Mouse (Mus musculus): Measurements from ENCODE around the gene Sfpq.
A peak's percentile ranks its signal among the peaks of the same experiment; 100 is the strongest.
"Not testable (repeated sequence)": the region's sequence is repeated elsewhere in the genome, so short reads cannot be mapped to it uniquely, and the experiment has no call there.

Sfpq gene

GRCm38 (mm10) chr4:127021151-127021945, at the start of gene Sfpq:
Sfpq (plus strand) TSS chr4:127021324.
- DNase-seq = peak; percentile 100

GRCm38 (mm10) chr4:126977467-126977866, 43.7 kb upstream of the Sfpq start:
- peak; percentile 47 for DNase-seq

DNA sequence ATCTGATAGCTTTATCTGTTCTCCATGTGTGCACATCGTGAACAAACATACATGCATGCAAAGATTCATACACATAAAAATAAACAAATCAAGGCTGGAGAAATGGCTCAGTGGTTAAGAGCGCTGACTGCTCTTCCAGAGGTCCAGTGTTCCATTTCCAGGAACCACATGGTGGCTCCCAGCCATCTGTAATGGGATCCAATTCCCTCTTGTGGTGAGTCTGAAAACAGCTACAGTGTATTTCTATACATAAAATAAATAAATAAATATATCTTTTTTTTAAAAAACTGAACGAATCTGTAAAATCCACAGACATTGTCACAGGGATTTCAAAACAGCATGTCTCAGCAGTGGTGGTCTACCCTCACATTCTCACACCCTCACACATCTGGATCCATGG, 42.4 kb upstream of the Sfpq start:
- DNase-seq = no peak

DNA sequence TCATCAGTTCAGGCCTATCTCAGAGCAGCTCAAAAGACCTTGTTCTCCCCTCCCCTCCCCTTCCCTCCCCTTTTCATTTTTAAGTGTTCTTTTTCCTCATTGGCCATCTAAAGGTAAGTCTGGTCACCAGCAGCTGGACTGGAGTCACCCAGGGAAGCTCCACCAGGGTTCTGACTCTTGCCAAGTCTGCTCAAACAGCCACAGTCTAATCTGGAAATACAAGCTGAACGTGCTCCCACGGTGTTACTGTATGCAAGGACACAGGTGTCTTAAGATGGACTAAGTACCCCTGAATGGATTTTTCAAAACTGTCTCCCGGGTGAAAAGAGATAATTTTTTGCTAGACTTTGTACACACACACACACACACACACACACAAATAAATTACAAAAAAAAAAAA, 37.8 kb upstream of the Sfpq start:
- no peak for DNase-seq

GRCm38 (mm10) chr4:126983736-126984525, 37.2 kb upstream of the Sfpq start:
- not testable (repeated sequence) for DNase-seq

DNA sequence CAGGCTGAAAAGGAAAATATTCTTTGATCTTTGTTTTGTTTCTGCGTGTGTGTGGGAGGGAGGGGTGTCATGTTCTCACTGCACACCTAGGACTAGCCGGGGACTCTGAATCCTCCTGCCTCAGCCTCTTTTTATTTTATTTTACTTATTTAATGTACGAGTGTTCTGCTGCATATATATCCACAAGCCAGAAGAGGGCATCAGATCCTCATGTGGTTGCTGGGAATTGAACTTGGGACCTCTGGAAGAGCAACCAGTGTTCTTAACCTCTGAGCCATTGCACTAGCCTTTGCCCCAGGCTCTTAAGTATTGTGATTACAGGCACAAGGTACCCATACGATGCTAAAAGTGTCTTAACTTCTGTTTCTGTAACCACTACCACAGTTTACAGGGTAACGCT, 34.4 kb upstream of the Sfpq start:
- DNase-seq = no peak

- DNase-seq = no peak
Measured at GRCm38 (mm10) chr4:126988503-126988902, 32.6 kb upstream of the Sfpq start.

DNA sequence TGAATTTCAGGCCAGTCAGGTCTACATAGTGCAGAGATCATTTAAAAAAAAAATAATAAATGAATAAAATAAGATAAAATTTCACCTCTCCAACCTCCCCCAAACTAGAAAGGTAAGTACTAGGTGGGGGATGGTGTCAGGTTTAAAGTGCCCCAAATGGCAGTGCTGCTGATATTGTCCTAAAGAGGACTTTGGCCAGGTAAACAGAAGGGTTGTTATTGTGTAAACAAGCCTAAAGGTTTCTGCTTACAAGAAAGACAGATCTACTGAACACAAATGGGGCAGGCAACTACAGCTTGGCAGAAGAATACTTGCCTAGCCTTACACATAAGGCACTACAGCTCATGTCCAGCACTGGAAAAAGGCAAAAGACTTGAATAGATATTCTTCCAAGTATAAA, 30.6 kb upstream of the Sfpq start:
- DNase-seq = no peak

GRCm38 (mm10) chr4:126992356-126992755, 28.8 kb upstream of the Sfpq start:
- peak; percentile 42 for DNase-seq

DNA sequence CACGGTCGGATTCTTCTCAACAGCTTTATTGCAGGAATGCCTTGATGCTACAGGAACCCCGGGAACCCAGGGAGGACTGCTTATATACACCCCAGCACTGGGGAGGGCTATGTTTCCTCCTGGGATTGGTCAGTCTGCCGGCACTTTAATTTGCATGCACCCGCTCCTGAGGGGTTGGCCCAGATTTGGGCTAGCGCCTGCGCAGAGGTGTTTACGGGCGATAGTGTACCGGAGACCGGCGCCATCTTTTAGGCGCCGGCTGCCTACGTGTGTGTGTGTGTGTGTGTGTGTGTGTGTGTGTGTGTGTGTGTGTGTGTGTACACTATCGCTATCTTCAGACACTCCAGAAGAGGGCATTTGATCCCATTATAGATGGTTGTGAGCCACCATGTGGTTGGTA, 21.8 kb upstream of the Sfpq start:
- not testable (repeated sequence) for DNase-seq

DNA sequence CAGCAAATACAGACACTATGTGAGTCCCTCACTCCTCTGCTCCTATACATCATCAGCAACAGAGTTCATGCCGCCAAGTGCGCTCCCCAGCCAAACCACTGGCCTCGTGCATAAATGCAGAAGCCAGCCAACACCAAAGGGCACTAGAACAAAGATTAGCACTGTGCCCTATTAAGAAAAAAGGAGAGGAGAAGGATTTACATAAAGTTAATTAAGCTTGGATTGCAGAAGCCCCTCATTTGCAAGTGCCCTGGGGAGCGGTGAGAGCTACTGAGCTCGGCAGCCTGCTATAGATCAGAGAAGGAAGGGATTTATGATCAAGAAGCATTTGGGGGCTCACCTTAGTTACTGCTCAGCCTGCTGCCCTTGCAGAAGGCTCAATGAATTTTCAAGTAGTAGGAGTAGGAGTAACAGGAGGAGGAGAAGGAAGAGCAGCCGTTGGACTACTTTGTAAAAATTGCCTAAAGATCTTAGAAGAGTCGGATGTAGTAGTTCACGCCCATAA, 20.5 kb upstream of the Sfpq start:
- no peak for DNase-seq

- no peak for DNase-seq
Measured at GRCm38 (mm10) chr4:127004384-127004783, 16.7 kb upstream of the Sfpq start.

DNA sequence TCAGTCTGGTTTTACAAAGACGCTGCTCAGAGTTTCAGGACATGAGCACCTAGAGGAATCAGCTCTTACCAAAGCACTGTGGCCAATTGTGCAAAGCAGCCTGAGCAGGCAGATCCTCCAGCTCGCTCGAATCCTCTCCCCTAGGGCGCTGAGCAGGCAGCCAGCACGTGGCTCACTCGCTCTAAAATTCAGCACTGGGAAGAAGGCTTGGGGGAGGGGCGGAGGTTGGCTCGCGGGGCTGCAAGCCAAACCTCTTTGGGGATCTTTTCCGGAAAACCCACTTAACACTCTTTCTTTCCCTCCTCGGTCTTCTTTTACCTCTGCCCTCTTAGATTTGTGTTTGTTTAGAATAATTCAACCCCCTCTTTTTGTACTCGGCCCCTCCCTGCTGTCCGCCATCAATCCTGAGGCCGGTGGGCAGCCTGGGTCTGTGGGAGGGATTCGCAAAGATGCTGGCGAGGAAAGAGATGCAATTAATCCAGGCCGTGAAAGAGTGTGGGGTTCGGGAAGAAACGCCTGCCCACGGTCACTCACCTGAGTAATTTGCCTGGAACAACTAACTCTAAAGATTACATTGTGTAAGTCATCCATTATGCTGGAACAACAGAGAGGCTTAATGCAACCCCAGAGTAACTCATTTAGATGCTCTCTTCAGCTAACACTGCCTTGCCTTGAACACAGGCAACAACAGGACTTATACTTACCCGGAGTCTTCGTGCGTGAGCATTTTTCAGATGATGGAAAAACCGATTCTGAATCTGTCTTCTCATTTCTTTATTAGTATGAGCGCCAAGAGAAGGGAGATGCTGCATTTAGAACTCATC, 15.8 kb upstream of the Sfpq start:
- DNase-seq = peak; percentile 30

DNA sequence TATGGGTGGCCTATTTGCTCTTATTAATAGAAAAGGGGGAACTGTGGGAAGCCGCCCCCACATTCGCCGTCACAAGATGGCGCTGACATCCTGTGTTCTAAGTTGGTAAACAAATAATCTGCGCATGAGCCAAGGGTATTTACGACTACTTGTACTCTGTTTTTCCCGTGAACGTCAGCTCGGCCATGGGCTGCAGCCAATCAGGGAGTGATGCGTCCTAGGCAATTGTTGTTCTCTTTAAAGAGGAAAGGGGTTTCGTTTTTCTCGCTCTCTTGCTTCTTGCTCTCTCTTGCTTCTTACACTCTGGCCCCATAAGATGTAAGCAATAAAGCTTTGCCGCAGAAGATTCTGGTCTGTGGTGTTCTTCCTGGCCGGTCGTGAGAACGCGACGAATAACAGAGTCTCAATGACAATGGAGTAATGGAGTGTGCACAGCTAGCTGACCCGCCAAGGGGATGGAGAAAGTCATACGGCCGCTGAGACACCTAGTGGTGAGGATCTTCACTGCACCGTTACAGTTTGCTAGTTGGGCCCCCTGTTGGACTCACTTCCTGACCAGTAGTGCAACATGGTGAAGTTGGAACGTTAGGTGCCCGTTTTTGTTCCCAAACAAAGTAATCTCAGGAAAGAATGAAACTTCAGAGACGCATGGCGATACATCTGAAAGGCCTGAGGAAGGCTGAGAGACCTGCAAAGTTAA, 5.7 kb upstream of the Sfpq start:
- peak; percentile 87 for DNase-seq

DNA sequence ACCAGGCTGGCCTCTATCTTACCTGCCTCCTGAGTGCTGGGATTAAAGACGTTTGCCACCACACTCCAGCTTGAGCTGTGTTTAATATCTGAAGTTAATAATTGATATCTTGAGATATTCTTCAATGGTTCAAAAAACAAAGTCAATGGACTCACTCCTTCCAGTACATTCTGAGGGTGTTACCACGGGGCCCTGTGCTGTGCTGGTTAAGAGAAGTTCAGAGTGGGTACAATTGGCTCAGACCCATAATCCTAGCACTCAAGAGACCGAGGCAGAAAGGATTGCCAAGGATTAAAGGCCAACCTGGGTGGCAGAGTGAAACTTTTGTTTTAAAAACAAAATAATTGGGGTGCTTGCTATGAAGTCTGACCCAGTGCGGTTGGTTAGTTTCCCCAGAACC, 4.8 kb upstream of the Sfpq start:
- DNase-seq = no peak

GRCm38 (mm10) chr4:127020411-127021150, 543 bp upstream of the Sfpq start:
- DNase-seq = no peak

GRCm38 (mm10) chr4:127021989-127022626, 984 bp downstream of the Sfpq start:
- peak; percentile 87 for DNase-seq

DNA sequence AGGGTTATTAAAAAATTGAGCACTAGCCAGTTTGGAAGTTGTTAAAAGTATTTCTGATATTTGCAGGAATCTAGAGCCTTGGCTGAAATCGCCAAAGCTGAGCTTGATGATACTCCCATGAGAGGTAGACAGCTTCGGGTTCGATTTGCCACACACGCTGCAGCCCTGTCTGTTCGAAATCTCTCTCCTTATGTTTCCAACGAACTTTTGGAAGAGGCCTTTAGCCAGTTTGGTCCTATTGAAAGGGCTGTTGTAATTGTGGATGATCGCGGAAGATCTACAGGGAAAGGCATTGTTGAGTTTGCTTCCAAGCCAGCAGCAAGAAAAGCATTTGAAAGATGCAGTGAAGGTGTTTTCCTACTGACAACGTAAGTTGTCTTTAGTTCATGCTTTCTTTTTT, 2.1 kb downstream of the Sfpq start:
- no peak for DNase-seq

- no peak for DNase-seq
Measured at GRCm38 (mm10) chr4:127024240-127024639, 3.1 kb downstream of the Sfpq start.

DNA sequence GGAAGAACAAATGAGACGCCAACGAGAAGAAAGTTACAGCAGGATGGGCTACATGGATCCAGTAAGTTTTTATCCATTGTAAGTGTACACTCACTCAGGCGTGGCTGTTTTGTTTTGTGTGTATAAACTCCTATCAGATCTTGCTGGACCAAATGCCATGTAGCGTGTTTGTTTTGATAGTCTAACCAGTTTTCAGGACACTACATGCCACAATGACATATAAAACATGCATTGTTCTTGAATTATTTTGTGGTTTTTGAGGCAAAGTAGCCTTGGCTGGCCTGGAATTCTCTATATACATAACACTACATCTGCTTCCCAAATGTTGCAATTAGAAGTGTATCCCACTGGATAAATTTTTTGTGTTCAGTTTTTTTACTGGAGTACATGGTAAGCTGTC, 5.7 kb downstream of the Sfpq start:
- no peak for DNase-seq

All from thymus, postnatal 25 days (tissue).